Mouse (Mus musculus): Measurements from ENCODE around the gene Stim2.

Gene Stim2

GRCm38 (mm10) chr5:54046432-54046831, 48.1 kb downstream of the Stim2 start:
- no peak for DNase-seq (ENCODE audit: low read depth, low spot score)

DNA sequence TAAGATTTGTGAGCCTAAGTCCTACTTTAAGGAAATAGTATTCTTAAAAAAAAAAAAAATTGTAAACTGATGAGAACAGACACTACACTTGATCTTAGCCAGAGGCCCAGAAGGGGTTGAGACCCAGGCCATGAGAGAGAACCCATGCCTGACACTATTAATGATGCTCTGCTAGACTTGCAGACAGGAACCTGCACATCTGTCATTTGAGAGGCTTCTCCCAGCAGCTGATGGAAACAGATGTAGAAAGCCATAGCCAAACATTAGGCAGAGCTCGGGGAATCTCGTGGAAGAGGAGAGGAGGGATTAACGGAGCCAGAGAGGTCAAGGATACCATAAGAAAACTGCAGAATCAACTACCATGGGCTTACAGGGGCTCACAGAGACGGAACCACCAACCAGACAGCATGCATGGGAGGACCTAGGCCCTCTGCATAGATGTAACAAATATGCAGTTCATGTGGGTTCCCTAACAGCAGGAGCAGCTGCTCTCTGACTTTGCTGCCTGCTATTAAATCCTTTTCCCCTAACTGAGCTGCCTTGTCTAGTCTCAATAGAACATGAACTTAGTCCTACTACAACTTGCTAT, 50.9 kb downstream of the Stim2 start:
- DNase-seq (ENCODE audit: low read depth, low spot score): peak; percentile 11

- DNase-seq (ENCODE audit: low read depth, low spot score): no peak
Measured at GRCm38 (mm10) chr5:54049940-54050339, 51.6 kb downstream of the Stim2 start.

- no peak for DNase-seq (ENCODE audit: low read depth, low spot score)
Measured at GRCm38 (mm10) chr5:54051056-54051455, 52.8 kb downstream of the Stim2 start.

DNA sequence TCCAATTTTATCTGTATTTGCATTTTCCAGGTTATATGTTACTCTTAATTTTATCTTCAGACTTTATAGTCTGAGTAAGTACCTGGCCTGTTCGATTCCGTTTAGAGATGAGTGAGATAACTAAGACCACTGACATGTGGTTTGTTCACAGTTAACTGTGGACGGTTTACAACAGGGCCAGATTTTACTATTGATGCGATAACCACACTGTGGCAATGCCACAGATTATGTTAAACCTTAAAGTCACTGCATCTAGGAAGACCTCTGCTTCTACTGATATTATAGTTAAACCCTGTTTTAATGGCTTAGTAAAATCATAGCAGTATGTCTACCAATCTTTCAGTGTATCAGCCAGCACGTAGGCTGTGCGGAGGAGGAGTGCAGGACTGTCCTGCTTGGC, 53.9 kb downstream of the Stim2 start:
- no peak for DNase-seq (ENCODE audit: low read depth, low spot score)

- no peak for DNase-seq (ENCODE audit: low read depth, low spot score)
Measured at GRCm38 (mm10) chr5:54053673-54054366, 55.5 kb downstream of the Stim2 start.

GRCm38 (mm10) chr5:54056266-54056665, 58.0 kb downstream of the Stim2 start:
- no peak for DNase-seq (ENCODE audit: low read depth, low spot score)

GRCm38 (mm10) chr5:54059998-54060397, 61.7 kb downstream of the Stim2 start:
- DNase-seq (ENCODE audit: low read depth, low spot score): no peak

DNA sequence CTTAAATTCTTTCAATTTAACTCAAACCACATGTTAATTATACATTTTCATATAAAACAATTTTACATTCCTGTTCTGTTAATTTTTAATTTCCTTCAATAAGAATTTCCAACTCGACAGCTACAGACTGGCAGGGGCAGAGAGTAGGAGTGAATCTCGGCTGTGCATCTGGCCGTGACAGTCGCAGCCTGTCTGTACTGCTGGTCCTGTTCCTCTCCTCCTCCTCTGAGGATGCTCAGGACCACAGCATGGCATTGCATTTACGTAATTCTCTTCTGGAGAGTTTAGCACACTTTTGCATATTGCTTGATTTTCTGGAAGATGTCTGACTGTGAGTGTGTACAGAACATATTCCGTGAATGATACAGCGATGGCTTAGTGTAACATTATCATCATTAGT, 63.8 kb downstream of the Stim2 start:
- DNase-seq (ENCODE audit: low read depth, low spot score): no peak

DNA sequence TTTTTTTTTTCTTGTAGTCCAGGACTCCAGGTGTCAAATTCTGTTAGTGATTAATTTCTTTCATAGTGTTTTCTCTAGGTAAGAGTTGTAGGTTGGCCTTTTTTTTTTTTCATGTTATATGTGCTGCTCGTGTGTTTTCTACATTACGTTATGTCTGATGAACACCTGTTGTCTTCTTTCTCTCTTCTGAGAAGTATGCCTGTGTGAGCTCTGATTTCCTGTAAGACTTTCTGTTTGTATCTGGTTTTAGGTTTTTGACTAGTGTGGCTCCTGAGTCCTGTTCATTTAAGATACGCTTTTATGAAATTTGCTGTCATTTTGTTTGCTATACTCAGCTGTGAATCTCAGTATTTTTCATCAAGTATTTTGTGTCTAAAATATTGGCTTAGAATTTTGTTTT, 69.3 kb downstream of the Stim2 start:
- DNase-seq (ENCODE audit: low read depth, low spot score): no peak

GRCm38 (mm10) chr5:54070549-54070948, 72.2 kb downstream of the Stim2 start:
- no peak for DNase-seq (ENCODE audit: low read depth, low spot score)

GRCm38 (mm10) chr5:54071288-54071687, 73.0 kb downstream of the Stim2 start:
- DNase-seq (ENCODE audit: low read depth, low spot score): no peak

DNA sequence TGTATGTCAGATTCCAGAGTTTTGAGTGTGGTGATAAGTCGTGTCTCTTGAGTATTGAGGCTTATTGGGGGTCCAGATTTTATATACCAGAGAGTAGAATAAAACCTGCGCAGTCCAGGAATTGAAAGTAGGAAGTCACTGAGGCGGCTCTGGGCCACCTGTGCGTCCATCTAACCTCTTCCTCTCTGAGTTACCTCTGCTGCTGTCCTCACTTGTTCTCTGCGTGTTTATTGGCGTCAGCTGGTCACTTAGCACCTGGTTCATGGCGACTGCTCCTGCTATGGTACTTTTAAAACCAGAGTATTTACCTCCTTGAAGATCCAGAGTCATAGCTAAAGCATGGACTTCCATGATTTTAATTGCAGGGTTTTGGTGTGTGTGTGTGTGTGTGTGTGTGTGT, 73.4 kb downstream of the Stim2 start:
- no peak for DNase-seq (ENCODE audit: low read depth, low spot score)

DNA sequence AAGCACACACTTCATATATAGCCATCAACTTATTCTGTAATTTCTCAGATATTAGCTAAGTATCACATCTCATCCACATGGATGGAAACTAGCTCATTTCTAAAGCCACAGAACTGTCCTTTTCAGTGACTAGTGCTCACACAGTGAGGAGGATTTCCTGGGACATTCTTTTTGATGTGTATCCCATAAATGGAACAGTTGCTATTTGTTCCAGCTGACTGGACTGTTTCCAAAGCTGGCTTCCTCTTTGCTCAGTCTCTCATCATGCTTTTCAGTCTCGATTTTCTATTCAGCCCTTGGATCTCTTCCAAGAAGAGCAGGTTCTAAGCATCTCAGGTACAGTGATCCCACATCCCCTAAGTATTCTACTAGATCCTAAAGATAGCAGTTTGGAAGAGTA, 75.0 kb downstream of the Stim2 start:
- DNase-seq (ENCODE audit: low read depth, low spot score): no peak

DNA sequence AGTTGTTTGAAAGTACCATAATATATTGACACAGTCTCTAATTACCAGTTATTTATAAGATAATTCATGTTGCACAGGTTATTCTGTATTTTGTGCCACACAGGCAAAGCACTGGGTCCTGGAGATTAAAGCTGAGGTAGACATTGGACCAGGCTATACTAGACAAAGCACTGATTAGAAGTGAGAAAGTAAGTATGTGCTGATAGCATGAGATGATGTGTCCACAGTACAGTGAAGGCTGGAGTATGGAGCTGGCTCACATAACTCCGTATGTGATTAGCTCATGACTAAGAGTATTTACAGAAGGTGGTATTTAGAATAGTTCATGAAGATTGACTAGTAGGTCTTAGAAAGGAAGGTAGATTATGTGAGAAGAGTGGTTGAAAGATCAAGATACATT, 81.7 kb downstream of the Stim2 start:
- no peak for DNase-seq (ENCODE audit: low read depth, low spot score)

- DNase-seq (ENCODE audit: low read depth, low spot score): no peak
Measured at GRCm38 (mm10) chr5:54087912-54088311, 89.6 kb downstream of the Stim2 start.

DNA sequence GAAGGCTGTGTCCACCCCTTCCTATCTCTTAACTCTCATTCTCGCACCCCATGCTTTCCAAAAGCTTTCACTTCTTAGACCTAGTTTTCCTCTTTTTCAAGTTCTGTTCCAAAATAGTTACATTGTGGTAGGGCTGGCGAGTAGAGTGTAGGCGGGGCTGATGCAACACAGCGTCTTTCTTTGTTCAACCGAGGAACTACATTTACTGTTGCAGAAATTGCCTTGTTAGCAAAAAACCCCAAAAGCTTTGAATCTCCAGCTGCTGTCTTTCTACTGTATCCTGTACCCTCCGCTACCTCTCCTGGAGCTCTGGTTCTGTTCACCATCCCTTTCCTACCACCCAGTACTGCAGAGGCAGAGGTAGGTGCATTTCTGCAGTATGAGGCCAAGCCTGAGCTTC, 99.9 kb downstream of the Stim2 start:
- no peak for DNase-seq (ENCODE audit: low read depth, low spot score)

DNA sequence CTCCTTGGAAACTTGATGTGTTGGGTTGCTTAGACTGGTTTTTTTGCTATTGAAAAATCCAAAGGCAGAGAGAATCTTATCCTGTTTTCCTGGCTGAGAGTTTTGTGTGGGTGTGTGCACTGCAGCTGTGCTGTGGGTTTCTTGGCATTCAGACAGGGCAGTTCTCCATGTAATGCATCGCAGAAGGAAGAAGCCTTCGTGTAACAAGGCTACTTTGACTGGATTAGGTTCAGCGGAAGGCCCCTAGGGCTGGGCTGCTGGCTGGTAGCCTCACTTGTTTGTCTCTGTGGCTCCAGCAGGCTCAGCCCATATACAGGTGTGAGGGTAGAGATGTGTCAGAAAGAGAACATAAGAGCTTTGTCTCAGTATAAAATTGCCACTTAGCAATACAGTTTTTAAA, 102.6 kb downstream of the Stim2 start:
- no peak for DNase-seq (ENCODE audit: low read depth, low spot score)

DNA sequence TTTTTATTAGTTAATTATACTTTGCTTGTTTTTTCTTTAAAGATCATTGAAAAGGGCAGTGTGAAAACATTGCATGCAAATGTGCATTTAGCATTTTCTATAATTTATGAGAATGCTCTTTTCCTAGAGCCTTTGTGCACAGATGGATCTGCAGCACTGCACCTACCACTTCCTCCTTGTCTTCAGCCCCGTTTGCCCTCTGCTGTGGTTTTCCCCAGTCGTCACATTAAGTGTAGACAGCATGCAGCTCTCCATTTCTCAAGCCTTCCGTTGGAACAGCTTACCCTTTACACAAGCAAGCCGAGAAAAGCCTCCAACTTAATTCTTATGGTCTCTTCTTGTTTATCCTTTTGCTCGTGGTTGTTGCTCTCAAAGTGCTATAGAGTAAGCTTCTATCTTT, 103.0 kb downstream of the Stim2 start:
- DNase-seq (ENCODE audit: low read depth, low spot score): no peak

DNA sequence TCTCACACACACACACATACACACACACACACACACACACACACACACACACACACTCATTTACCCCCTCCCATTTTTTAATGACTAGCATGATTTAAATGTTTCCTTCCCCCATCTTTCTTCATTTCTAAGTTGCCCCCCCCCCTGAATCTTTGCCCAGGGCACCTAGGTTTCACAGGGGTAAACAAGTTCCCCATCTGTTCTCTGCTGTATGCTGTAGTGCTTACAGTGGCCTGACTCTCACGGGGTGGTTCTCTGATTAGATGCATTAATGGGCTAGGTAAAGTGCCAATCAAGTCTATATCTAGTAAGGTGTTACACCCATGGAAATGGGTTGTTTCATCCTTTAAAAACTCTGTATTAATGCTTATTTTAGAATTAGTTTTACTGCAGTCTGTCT, 103.7 kb downstream of the Stim2 start:
- no peak for DNase-seq (ENCODE audit: low read depth, low spot score)

- DNase-seq (ENCODE audit: low read depth, low spot score): no peak
Measured at GRCm38 (mm10) chr5:54106669-54107068, 108.4 kb downstream of the Stim2 start.

GRCm38 (mm10) chr5:54107069-54107468, 108.8 kb downstream of the Stim2 start:
- DNase-seq (ENCODE audit: low read depth, low spot score): no peak

DNA sequence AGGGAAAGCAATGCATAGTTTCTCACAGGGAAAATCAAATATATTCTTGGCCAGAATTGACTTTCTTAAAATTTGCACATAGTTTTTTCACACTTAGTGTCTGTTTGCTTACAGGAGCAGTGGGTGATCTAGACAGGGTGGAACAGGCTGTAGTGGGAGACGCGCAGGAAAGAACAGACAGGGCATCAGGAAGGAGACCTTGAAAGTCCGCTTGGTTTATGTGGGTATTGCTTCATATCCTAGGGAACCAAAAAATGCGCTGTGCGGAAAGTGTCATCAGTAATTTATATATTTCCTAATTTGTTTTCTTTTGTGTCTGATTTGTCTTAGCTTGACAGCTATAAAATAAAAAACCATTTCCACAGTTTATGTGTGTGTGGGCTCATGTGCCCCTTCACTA, 110.8 kb downstream of the Stim2 start:
- DNase-seq (ENCODE audit: low read depth, low spot score): no peak

DNA sequence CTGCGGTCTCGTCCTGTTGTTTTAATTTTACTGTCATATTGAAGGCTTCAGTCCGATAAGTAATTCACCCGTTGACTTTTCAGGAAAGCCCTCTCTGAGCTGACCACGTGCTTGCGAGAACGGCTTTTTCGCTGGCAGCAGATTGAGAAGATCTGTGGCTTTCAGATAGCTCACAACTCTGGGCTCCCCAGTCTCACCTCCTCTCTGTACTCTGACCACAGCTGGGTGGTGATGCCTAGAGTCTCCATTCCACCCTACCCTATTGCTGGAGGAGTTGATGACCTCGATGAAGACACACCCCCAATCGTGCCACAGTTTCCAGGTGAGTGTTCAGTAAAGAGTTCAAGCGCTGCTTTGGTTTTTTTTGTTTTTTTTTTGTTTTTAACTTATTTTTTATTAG, 112.5 kb downstream of the Stim2 start:
- DNase-seq (ENCODE audit: low read depth, low spot score): no peak
